Mouse (Mus musculus): ENCODE measurements around the gene Slc39a11. TPM values are rescaled to one million over a fixed set of nuclear protein-coding genes. Genes with fewer than 3 reads are reported as not detected.

The Slc39a11 gene
- polyA plus RNA-seq, 1 experiment from 2014 or later: 11.9 TPM

- H3K4me3 ChIP-seq (ENCODE audit: low read length): no peak overlapping the region
- ATAC-seq (replicated peaks; ENCODE audit: extremely low read depth, insufficient read depth, low FRiP score): no peak
- no peaks in the 10 kb centered on the region for H3K36me3 ChIP-seq (ENCODE audit: control insufficient read depth, insufficient read depth)
- no peaks in the 10 kb centered on the region for H3K4me1 ChIP-seq (ENCODE audit: control insufficient read depth, insufficient read depth, low read length)
- 0 out of 2 replicates have a peak, but pooled peaks cover 2% of the 10 kb centered on the region for H3K27me3 ChIP-seq (ENCODE audit: control insufficient read depth, insufficient read depth, low read length)
- H3K9ac ChIP-seq (ENCODE audit: low read length): no peak overlapping the region
- no peak overlapping the region for H3K4me2 ChIP-seq (ENCODE audit: low read depth, low read length)
- WGBS: 65% methylated on average over 9 of the region's 9 CpGs
- no peak overlapping the region for H3K27ac ChIP-seq (ENCODE audit: low read length)
- no peaks in the 10 kb centered on the region for H3K9me3 ChIP-seq (replicated peaks; ENCODE audit: control insufficient read depth, low read length)
These were observed 224.0 kb downstream of the Slc39a11 start for GRCm38 (mm10) chr11:113425882-113426281.

DNA sequence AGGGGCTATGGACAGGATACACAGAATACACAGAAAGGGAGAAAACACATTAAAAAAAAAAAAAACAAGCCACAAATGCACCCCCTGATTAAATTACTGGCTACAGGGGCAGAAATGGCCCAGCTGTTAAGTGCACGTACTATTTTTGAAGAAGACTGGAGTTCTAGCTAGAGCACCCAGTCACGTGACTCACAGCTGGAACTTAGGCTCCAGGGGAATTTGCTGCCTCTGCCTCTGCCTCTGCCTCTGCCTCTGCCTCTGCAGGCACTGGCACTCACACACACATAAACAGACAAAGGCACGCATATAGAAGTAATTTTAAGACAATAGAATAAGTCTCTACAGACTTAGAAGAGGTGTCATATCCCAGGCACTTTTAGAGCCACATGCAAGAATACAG lies 224.4 kb downstream of the Slc39a11 start:
- no peak overlapping the region for H3K27ac ChIP-seq (ENCODE audit: low read length)
- H3K4me1 ChIP-seq (ENCODE audit: control insufficient read depth, insufficient read depth, low read length): no peaks in the 10 kb centered on the region
- no peaks in the 10 kb centered on the region for H3K36me3 ChIP-seq (ENCODE audit: control insufficient read depth, insufficient read depth)
- H3K9me3 ChIP-seq (replicated peaks; ENCODE audit: control insufficient read depth, low read length): no peaks in the 10 kb centered on the region
- no peak overlapping the region for H3K4me3 ChIP-seq (ENCODE audit: low read length)
- 0 out of 2 replicates have a peak, but pooled peaks cover 2% of the 10 kb centered on the region for H3K27me3 ChIP-seq (ENCODE audit: control insufficient read depth, insufficient read depth, low read length)
- no peak overlapping the region for H3K9ac ChIP-seq (ENCODE audit: low read length)
- WGBS: 58% methylated on average over 3 of the region's 3 CpGs
- no peak for ATAC-seq (replicated peaks; ENCODE audit: extremely low read depth, insufficient read depth, low FRiP score)
- H3K4me2 ChIP-seq (ENCODE audit: low read depth, low read length): no peak overlapping the region

DNA sequence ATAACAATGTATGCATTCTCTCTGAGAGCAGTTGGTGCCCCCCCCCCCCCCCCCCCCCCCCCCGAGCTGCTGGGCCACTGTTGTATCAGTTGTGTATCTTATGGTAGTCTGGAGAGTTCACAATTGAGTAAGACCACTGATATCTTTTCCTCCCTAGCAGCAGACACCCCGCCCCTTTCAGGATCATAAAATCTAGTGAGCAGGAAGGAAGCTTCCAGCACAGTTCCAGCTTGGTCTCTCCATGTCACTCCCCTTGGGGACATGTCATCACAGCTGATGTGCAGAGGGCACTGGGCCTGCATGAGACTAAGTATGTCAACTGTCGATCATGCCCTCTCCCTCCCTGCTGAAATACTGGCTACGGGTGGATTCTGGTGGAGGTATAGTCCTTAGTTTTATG lies 225.1 kb downstream of the Slc39a11 start:
- Histone ChIP-seq H3K4me2 (ENCODE audit: low read depth, low read length) (no peak overlapping the region), H3K9me3 (replicated peaks; ENCODE audit: control insufficient read depth, low read length) (no peaks in the 10 kb centered on the region), H3K36me3 (ENCODE audit: control insufficient read depth, insufficient read depth) (no peaks in the 10 kb centered on the region), H3K27me3 (ENCODE audit: control insufficient read depth, insufficient read depth, low read length) (no peaks in the 10 kb centered on the region), H3K9ac (ENCODE audit: low read length) (no peak overlapping the region), H3K27ac (ENCODE audit: low read length) (no peak overlapping the region), H3K4me3 (ENCODE audit: low read length) (no peak overlapping the region), H3K4me1 (ENCODE audit: control insufficient read depth, insufficient read depth, low read length) (no peaks in the 10 kb centered on the region)
- WGBS: 83% methylated on average over 3 of the region's 4 CpGs
- ATAC-seq (replicated peaks; ENCODE audit: extremely low read depth, insufficient read depth, low FRiP score): no peak

GRCm38 (mm10) chr11:113422598-113422997 lies 227.3 kb downstream of the Slc39a11 start:
- Histone ChIP-seq H3K4me3 (ENCODE audit: low read length) (no peak overlapping the region), H3K4me1 (ENCODE audit: control insufficient read depth, insufficient read depth, low read length) (no peaks in the 10 kb centered on the region), H3K9me3 (replicated peaks; ENCODE audit: control insufficient read depth, low read length) (no peaks in the 10 kb centered on the region), H3K27ac (ENCODE audit: low read length) (no peak overlapping the region), H3K36me3 (ENCODE audit: control insufficient read depth, insufficient read depth) (no peaks in the 10 kb centered on the region), H3K27me3 (ENCODE audit: control insufficient read depth, insufficient read depth, low read length) (no peaks in the 10 kb centered on the region), H3K9ac (ENCODE audit: low read length) (no peak overlapping the region), H3K4me2 (ENCODE audit: low read depth, low read length) (no peak overlapping the region)
- WGBS: 93% methylated on average over 7 of the region's 7 CpGs
- ATAC-seq (replicated peaks; ENCODE audit: extremely low read depth, insufficient read depth, low FRiP score): no peak

DNA sequence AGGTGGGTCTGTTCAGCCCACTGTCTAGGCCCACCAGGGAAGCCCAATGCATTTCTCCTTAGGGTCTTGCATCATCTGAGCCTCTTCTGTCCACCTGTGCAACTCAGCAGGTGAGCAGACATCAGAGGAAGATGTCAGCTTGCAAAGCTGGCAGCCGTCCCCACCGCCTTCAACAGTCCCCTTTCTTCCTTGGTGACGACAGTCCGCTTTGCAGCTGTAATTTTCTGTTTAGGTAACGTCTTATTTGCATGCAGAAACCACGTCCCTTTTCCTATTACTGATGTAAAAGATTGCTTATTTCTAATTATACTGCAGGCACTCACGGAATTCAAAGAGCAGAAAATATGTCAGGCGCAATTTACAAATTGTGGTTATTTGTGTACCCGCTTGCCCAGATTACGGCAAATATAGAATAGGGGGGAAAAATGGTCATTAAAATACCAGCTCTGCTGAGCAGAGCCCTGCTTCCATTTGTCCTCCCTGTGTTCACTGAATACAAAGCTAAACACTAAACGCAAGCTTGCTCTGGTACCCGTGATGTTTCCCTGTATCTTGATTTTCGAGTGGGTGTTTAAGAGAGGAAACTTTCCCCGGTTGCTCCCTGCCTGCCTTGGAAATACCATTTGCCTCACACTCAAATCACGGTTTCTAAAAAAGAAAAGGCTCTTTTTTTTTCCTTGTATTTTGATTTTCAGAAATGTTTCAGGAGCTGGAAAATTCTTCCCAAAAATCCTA lies 230.8 kb downstream of the Slc39a11 start:
- no peaks in the 10 kb centered on the region for H3K9me3 ChIP-seq (replicated peaks; ENCODE audit: control insufficient read depth, low read length)
- H3K9ac ChIP-seq (ENCODE audit: low read length): no peak overlapping the region
- no peak overlapping the region for H3K4me2 ChIP-seq (ENCODE audit: low read depth, low read length)
- WGBS: 78% methylated on average over 15 of the region's 15 CpGs
- no peak overlapping the region for H3K4me3 ChIP-seq (ENCODE audit: low read length)
- H3K36me3 ChIP-seq (ENCODE audit: control insufficient read depth, insufficient read depth): no peaks in the 10 kb centered on the region
- H3K27ac ChIP-seq (ENCODE audit: low read length): no peak overlapping the region
- H3K4me1 ChIP-seq (ENCODE audit: control insufficient read depth, insufficient read depth, low read length): no peaks in the 10 kb centered on the region
- ATAC-seq (replicated peaks; ENCODE audit: extremely low read depth, insufficient read depth, low FRiP score): no peak
- H3K27me3 ChIP-seq (ENCODE audit: control insufficient read depth, insufficient read depth, low read length): no peaks in the 10 kb centered on the region

- Histone ChIP-seq H3K36me3 (ENCODE audit: control insufficient read depth, insufficient read depth) (no peaks in the 10 kb centered on the region), H3K4me1 (ENCODE audit: control insufficient read depth, insufficient read depth, low read length) (no peaks in the 10 kb centered on the region), H3K9me3 (replicated peaks; ENCODE audit: control insufficient read depth, low read length) (no peaks in the 10 kb centered on the region), H3K27me3 (ENCODE audit: control insufficient read depth, insufficient read depth, low read length) (no peaks in the 10 kb centered on the region), H3K27ac (ENCODE audit: low read length) (no peak overlapping the region), H3K4me2 (ENCODE audit: low read depth, low read length) (no peak overlapping the region), H3K9ac (ENCODE audit: low read length) (no peak overlapping the region), H3K4me3 (ENCODE audit: low read length) (no peak overlapping the region)
- ATAC-seq (replicated peaks; ENCODE audit: extremely low read depth, insufficient read depth, low FRiP score): no peak
- WGBS: 89% methylated on average over 4 of the region's 4 CpGs
These were observed 231.9 kb downstream of the Slc39a11 start for GRCm38 (mm10) chr11:113417948-113418347.

GRCm38 (mm10) chr11:113412545-113412944 lies 237.3 kb downstream of the Slc39a11 start:
- no peaks in the 10 kb centered on the region for H3K9me3 ChIP-seq (replicated peaks; ENCODE audit: control insufficient read depth, low read length)
- no peak overlapping the region for H3K4me3 ChIP-seq (ENCODE audit: low read length)
- no peak overlapping the region for H3K27ac ChIP-seq (ENCODE audit: low read length)
- H3K36me3 ChIP-seq (ENCODE audit: control insufficient read depth, insufficient read depth): no peaks in the 10 kb centered on the region
- ATAC-seq (replicated peaks; ENCODE audit: extremely low read depth, insufficient read depth, low FRiP score): no peak
- H3K4me1 ChIP-seq (ENCODE audit: control insufficient read depth, insufficient read depth, low read length): no peaks in the 10 kb centered on the region
- H3K4me2 ChIP-seq (ENCODE audit: low read depth, low read length): no peak overlapping the region
- 86% methylated on average over 4 of the region's 4 CpGs for WGBS
- H3K27me3 ChIP-seq (ENCODE audit: control insufficient read depth, insufficient read depth, low read length): no peaks in the 10 kb centered on the region
- H3K9ac ChIP-seq (ENCODE audit: low read length): no peak overlapping the region

DNA sequence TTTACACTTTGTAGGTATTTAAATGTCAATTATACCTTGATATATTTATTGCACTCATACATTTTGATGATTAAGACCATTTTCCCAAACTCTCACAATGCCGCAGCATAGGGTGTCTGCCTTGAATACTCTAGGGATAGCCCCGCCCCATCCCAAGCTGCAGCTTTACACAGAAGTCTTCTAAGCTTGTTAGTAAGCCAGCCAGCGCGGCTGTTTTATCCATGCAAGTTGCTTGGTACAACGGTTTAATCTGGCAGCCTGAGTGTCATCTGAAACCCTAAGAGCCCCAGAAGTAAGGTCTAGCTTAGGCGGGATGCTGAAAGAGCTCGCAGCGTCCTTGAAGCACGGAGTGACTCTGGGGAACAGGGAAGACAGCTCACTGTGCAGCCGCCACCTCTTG lies 238.1 kb downstream of the Slc39a11 start:
- Histone ChIP-seq H3K27ac (ENCODE audit: low read length) (no peak overlapping the region), H3K4me2 (ENCODE audit: low read depth, low read length) (no peak overlapping the region), H3K36me3 (ENCODE audit: control insufficient read depth, insufficient read depth) (no peaks in the 10 kb centered on the region), H3K9ac (ENCODE audit: low read length) (no peak overlapping the region), H3K27me3 (ENCODE audit: control insufficient read depth, insufficient read depth, low read length) (no peaks in the 10 kb centered on the region), H3K9me3 (replicated peaks; ENCODE audit: control insufficient read depth, low read length) (no peaks in the 10 kb centered on the region), H3K4me1 (ENCODE audit: control insufficient read depth, insufficient read depth, low read length) (no peaks in the 10 kb centered on the region), H3K4me3 (ENCODE audit: low read length) (no peak overlapping the region)
- 59% methylated on average over 10 of the region's 10 CpGs for WGBS
- no peak for ATAC-seq (replicated peaks; ENCODE audit: extremely low read depth, insufficient read depth, low FRiP score)

DNA sequence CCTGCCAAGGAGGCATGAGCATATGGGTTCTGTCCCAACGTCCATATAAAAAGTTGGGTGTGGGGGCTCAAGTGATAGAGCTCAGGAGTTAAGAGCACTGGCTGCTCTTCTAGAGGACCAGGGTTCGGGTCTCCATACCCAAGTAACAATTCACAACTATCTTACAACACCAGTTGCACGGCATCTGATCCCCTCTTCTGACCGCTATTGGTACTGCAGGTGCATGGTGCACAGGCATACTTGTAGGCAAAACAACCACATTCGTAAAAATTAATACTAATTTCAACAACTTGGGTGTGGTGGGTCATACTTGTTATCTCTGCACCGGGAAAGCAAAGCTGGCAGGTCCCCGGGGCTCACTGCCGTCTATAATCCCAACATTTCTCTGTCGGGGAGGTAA lies 240.8 kb downstream of the Slc39a11 start:
- Histone ChIP-seq H3K4me2 (ENCODE audit: low read depth, low read length) (no peak overlapping the region), H3K4me1 (ENCODE audit: control insufficient read depth, insufficient read depth, low read length) (no peaks in the 10 kb centered on the region), H3K27ac (ENCODE audit: low read length) (no peak overlapping the region), H3K4me3 (ENCODE audit: low read length) (no peak overlapping the region), H3K36me3 (ENCODE audit: control insufficient read depth, insufficient read depth) (no peaks in the 10 kb centered on the region), H3K9ac (ENCODE audit: low read length) (no peak overlapping the region), H3K27me3 (ENCODE audit: control insufficient read depth, insufficient read depth, low read length) (no peaks in the 10 kb centered on the region), H3K9me3 (replicated peaks; ENCODE audit: control insufficient read depth, low read length) (no peaks in the 10 kb centered on the region)
- 90% methylated on average over 9 of the region's 9 CpGs for WGBS
- no peak for ATAC-seq (replicated peaks; ENCODE audit: extremely low read depth, insufficient read depth, low FRiP score)

Measured in heart, embryonic 16.5 days (tissue).